Mouse (Mus musculus): ENCODE measurements around the gene Zfp651. TPM values are rescaled to one million over a fixed set of nuclear protein-coding genes. Genes with fewer than 3 reads are reported as not detected.

Zfp651 gene
- total RNA-seq, 1 experiment, result 8.0 TPM

DNA sequence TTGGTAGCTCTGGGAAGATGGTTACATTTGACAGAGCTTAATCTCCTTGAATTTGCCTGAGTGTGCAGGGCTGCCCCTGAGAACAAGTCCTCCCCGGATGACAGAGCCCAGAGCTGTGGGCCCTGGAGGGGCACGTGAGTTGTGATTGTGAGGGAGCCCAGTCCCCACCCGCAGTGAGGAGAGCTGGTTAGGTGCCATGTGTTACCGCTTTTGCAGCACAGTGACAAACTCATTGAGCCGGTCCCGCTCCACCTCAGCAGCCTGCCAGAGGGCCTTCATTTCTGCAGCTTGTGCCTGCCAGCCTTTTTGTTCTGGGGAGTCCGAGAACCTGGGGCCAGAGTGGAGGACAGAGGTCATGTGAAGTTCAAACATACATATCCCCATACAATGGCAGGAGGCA is 48.8 kb downstream of the Zfp651 start:
- Histone ChIP-seq H3K27ac (ENCODE audit: insufficient read depth, low read depth, low read length, poor library complexity, severe bottlenecking) (no peak overlapping the region), H3K9me3 (ENCODE audit: control insufficient read depth, insufficient read depth, low read depth, low read length) (no peaks in the 10 kb centered on the region), H3K36me3 (ENCODE audit: control insufficient read depth, insufficient read depth, low read length, poor library complexity, severe bottlenecking) (no peaks in the 10 kb centered on the region), H3K4me1 (ENCODE audit: control insufficient read depth in 2 of 2, insufficient read depth in 2 of 2, low read length in 2 of 2, poor library complexity in 1 of 2) (no peaks in the 10 kb centered on the region), H3K9ac (ENCODE audit: insufficient read depth, low read depth, low read length, poor library complexity, severe bottlenecking) (no peak overlapping the region), H3K4me3 (ENCODE audit: insufficient read depth in 1 of 2, low read depth in 1 of 2, low read length in 2 of 2, poor library complexity in 1 of 2, severe bottlenecking in 1 of 2) (no peak overlapping the region)
- TF ChIP-seq MAFK (IDR thresholded peaks at IDR 0.05; ENCODE audit: insufficient read depth, low read depth, low read length) (no peak), HCFC1 (IDR thresholded peaks at IDR 0.05; ENCODE audit: borderline replicate concordance, insufficient read depth, low read length) (no peak), ZC3H11A (IDR thresholded peaks at IDR 0.05; ENCODE audit: borderline replicate concordance, low read depth, low read length) (no peak), CHD2 (IDR thresholded peaks at IDR 0.05; ENCODE audit: low read depth, low read length) (no peak), ZNF384 (IDR thresholded peaks at IDR 0.05; ENCODE audit: low read depth, low read length) (no peak)
- DNase-seq (ENCODE audit: low read depth, low spot score), result no peak
- in situ Hi-C loops (cut with MboI; ENCODE audit: low sequenced_read_pairs in 2 of 2, unreplicated experiment in 2 of 2), result no loop called here

DNA sequence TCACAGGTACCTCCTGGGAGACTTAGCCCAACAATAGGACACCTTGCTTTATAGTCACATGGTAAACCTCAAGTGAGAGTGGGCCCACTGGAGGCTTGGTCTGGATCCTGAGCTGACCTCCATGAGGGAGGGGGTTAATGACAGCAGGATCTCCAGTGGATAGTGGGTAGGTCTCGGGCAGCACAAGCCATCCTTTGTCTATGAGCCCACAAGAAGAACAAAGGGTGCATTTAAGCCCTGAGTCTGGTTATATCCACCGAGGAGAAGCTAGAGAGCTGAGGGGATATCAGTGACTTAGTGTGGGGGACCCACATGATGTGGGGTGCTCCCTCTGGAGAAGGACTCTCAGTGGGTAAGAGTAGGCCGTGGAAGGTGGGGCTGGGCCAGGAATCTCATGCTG is 49.4 kb downstream of the Zfp651 start:
- Histone ChIP-seq H3K4me1 (ENCODE audit: control insufficient read depth in 2 of 2, insufficient read depth in 2 of 2, low read length in 2 of 2, poor library complexity in 1 of 2) (no peaks in the 10 kb centered on the region), H3K27ac (ENCODE audit: insufficient read depth, low read depth, low read length, poor library complexity, severe bottlenecking) (no peak overlapping the region), H3K4me3 (ENCODE audit: insufficient read depth in 1 of 2, low read depth in 1 of 2, low read length in 2 of 2, poor library complexity in 1 of 2, severe bottlenecking in 1 of 2) (no peak overlapping the region), H3K9me3 (ENCODE audit: control insufficient read depth, insufficient read depth, low read depth, low read length) (no peaks in the 10 kb centered on the region), H3K9ac (ENCODE audit: insufficient read depth, low read depth, low read length, poor library complexity, severe bottlenecking) (no peak overlapping the region), H3K36me3 (ENCODE audit: control insufficient read depth, insufficient read depth, low read length, poor library complexity, severe bottlenecking) (no peaks in the 10 kb centered on the region)
- in situ Hi-C loops (cut with MboI; ENCODE audit: low sequenced_read_pairs in 2 of 2, unreplicated experiment in 2 of 2), result no loop called here
- DNase-seq (ENCODE audit: low read depth, low spot score), result no peak
- TF ChIP-seq ZC3H11A (IDR thresholded peaks at IDR 0.05; ENCODE audit: borderline replicate concordance, low read depth, low read length), result no peak
- TF ChIP-seq CHD2 (IDR thresholded peaks at IDR 0.05; ENCODE audit: low read depth, low read length), result no peak
- TF ChIP-seq HCFC1 (IDR thresholded peaks at IDR 0.05; ENCODE audit: borderline replicate concordance, insufficient read depth, low read length), result no peak

DNA sequence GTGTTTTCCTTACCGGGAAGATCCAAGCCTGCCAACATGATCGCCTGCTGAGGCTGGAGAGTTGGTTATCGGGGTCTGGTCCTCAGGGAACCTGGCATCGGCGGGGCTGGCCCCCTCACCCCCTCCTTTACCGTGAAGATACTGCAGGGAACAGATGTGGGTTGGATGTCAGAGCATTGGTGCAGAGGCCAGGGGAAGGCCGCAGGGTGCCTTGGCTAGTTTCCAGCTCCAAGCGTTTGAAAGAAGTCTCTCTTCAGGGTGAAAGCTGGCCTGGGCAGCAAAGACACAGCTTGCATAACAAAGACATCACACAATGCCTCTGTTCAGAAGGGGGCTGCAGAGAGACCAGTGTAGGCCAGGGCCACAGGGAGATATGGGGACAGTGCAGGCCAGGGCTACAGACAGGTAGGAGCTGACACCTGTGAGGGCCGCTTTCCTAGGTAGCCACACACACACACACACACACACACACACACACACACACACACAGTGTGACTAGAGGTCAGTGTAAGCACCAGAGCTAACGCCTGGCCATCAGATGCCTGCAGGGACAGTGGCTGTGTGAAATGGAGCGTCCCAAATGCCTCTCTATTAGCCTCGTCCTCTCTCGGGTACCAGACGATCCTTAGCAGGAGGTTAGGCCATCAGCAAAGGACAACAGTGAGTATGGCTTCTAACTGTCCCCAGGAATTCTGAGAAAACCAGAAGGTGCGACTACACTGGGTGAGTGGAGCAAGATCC is 51.1 kb downstream of the Zfp651 start:
- Histone ChIP-seq H3K9me3 (ENCODE audit: control insufficient read depth, insufficient read depth, low read depth, low read length) (no peaks in the 10 kb centered on the region), H3K36me3 (ENCODE audit: control insufficient read depth, insufficient read depth, low read length, poor library complexity, severe bottlenecking) (no peaks in the 10 kb centered on the region), H3K4me1 (ENCODE audit: control insufficient read depth in 2 of 2, insufficient read depth in 2 of 2, low read length in 2 of 2, poor library complexity in 1 of 2) (no peaks in the 10 kb centered on the region), H3K9ac (ENCODE audit: insufficient read depth, low read depth, low read length, poor library complexity, severe bottlenecking) (no peak overlapping the region), H3K27ac (ENCODE audit: insufficient read depth, low read depth, low read length, poor library complexity, severe bottlenecking) (no peak overlapping the region), H3K4me3 (ENCODE audit: insufficient read depth in 1 of 2, low read depth in 1 of 2, low read length in 2 of 2, poor library complexity in 1 of 2, severe bottlenecking in 1 of 2) (no peak overlapping the region)
- no peak for DNase-seq (ENCODE audit: low read depth, low spot score)
- in situ Hi-C loops (cut with MboI; ENCODE audit: low sequenced_read_pairs in 2 of 2, unreplicated experiment in 2 of 2), result no loop called here
- TF ChIP-seq ZNF384 (IDR thresholded peaks at IDR 0.05; ENCODE audit: low read depth, low read length), result no peak

DNA sequence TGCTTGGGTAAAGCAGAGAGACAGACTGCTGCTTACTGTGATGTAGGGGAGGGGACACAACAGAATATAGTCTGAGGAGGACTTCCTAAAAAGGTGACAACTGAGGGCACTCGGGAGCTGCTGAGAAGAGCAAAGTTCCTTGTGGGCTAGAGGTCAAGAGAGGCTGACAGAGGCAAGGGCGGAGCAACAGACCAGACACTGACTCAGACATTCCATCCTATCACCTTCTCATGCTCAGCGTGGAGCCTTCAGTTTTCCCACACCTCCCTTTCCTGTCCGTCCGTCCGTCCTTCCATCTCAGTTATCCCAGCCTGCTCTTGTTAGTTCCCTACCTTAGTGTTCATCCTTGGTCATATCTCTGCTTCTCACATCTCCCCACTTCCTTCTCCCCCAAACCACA is 56.1 kb downstream of the Zfp651 start:
- no peaks in the 10 kb centered on the region for H3K9me3 ChIP-seq (ENCODE audit: control insufficient read depth, insufficient read depth, low read depth, low read length)
- DNase-seq (ENCODE audit: low read depth, low spot score), result no peak
- H3K4me3 ChIP-seq (ENCODE audit: insufficient read depth in 1 of 2, low read depth in 1 of 2, low read length in 2 of 2, poor library complexity in 1 of 2, severe bottlenecking in 1 of 2), result no peak overlapping the region
- H3K27ac ChIP-seq (ENCODE audit: insufficient read depth, low read depth, low read length, poor library complexity, severe bottlenecking), result no peak overlapping the region
- no peaks in the 10 kb centered on the region for H3K36me3 ChIP-seq (ENCODE audit: control insufficient read depth, insufficient read depth, low read length, poor library complexity, severe bottlenecking)
- in situ Hi-C loops (cut with MboI; ENCODE audit: low sequenced_read_pairs in 2 of 2, unreplicated experiment in 2 of 2), result no loop called here
- no peak for TF ChIP-seq MAFK (IDR thresholded peaks at IDR 0.05; ENCODE audit: insufficient read depth, low read depth, low read length)
- no peak for TF ChIP-seq CHD2 (IDR thresholded peaks at IDR 0.05; ENCODE audit: low read depth, low read length)
- TF ChIP-seq HCFC1 (IDR thresholded peaks at IDR 0.05; ENCODE audit: borderline replicate concordance, insufficient read depth, low read length), result no peak
- TF ChIP-seq ZC3H11A (IDR thresholded peaks at IDR 0.05; ENCODE audit: borderline replicate concordance, low read depth, low read length), result no peak
- no peak for TF ChIP-seq ZNF384 (IDR thresholded peaks at IDR 0.05; ENCODE audit: low read depth, low read length)
- peaks cover 0 to 2% of the 10 kb centered on the region in 2 experiments; a peak in 1 of 4 replicates for H3K4me1 ChIP-seq (ENCODE audit: control insufficient read depth in 2 of 2, insufficient read depth in 2 of 2, low read length in 2 of 2, poor library complexity in 1 of 2)
- H3K9ac ChIP-seq (ENCODE audit: insufficient read depth, low read depth, low read length, poor library complexity, severe bottlenecking), result no peak overlapping the region
